Mouse (Mus musculus) heart, adult 2 months (tissue): ENCODE data around the gene Cfap45.

Experiments
- CTCF ChIP-seq: fragments of 200-600 bp; IDR thresholded peaks from 2 replicates; pipeline ENCODE4 v1.8.1; 2022; ENCODE audit warnings: antibody characterized with exemption, mild to moderate bottlenecking, moderate library complexity
- POLR2A ChIP-seq: fragments of 200-500 bp; IDR thresholded peaks from 2 replicates; pipeline ENCODE4 v1.6.1; 2011; ENCODE audit warnings: mild to moderate bottlenecking, low read depth, low read length, control low read depth; ENCODE audit not compliant: insufficient read depth

DNA sequence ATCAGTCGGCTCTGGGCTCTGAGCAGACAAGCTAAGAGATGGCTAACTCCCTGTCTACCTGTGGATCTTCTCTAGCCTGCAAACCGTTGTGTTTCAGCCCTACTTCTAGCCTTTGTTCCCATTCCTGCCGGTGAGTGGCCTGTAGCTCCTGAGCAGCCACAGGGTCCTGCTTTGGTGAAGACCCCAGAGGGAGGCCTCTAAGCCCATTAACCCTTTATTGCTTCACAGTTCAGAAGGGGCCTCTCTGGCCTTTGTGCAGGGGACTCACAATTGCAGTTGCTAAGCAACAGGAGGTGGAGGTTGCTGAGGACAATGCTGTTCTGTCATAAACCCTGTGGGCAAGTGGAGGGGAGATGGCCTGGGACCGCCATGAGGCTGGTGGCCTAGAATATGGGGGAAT lies 34.4 kb upstream of the Cfap45 start:
- no peak for TF ChIP-seq CTCF
- no peak for TF ChIP-seq POLR2A
